Mouse (Mus musculus): ENCODE results near the gene Mybph. TPM values are rescaled to one million over a fixed set of nuclear protein-coding genes. Genes with fewer than 3 reads are reported as not detected.

Mybph gene
- polyA plus RNA-seq, 1 experiment from 2014 or later, result 0.12 TPM

DNA sequence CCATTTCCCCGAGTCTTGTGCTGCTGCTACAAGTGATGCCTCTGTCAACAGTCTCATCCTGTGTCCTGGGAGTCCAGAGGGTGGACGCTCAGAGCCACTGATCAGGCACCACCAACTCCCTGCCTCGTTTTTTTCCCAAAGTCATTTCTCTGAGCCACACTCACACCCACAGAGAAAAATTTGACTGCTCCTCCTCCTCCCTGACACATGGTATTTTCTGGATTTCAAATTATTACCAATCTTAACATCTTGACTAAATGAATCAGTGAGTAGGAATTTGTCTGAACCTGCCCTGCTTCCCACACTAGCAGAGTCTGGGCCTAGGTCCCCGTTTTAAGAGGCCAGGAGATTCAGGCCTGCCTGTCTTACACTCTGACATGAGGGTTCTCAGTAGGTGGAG lies 1.2 kb upstream of the Mybph start:
- H3K4me2 ChIP-seq, result no peak overlapping the region
- no peaks in the 10 kb centered on the region for H3K27me3 ChIP-seq
- no peak overlapping the region for H3K4me3 ChIP-seq
- no peaks in the 10 kb centered on the region for H3K9me3 ChIP-seq
- no peak overlapping the region for H3K27ac ChIP-seq (replicated peaks)
- WGBS, result 66% methylated on average over 4 of the region's 4 CpGs
- H3K9ac ChIP-seq, result no peak overlapping the region
- no peaks in the 10 kb centered on the region for H3K36me3 ChIP-seq
- no peak for ATAC-seq (ENCODE audit: low FRiP score, low read depth)
- peaks cover 31% of the 10 kb centered on the region for H3K4me1 ChIP-seq (replicated peaks)

DNA sequence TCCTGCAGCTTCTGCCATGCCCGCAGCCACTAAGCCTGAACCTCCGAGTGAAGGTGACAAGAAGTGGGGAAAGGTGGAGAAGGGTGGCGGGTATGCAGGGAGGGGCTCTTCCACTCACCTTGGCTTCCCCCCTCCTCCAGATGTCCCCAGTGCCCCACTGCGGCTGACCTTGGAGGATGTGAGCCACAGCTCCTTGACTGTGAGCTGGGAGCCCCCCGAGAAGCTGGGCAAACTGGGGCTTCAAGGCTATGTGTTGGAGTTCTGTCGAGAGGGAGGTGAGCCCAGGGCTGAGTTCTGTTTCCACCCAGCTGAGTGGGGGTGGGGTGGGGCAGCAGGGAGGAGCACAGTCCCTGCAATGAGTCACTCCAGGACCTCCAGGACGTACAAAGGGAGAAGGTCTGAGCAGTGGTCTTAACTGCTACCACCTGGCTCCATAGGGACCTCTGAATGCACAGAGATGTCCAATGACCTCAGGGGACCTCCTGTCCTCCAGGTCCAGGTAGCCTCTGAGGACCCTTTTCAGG lies 488 bp downstream of the Mybph start:
- Histone ChIP-seq H3K27me3 (no peaks in the 10 kb centered on the region), H3K4me1 (replicated peaks) (peaks cover 21% of the 10 kb centered on the region), H3K36me3 (no peaks in the 10 kb centered on the region), H3K9me3 (no peaks in the 10 kb centered on the region), H3K4me2 (no peak overlapping the region), H3K4me3 (no peak overlapping the region), H3K9ac (no peak overlapping the region), H3K27ac (replicated peaks) (no peak overlapping the region)
- 74% methylated on average over 7 of the region's 7 CpGs for WGBS
- no peak for ATAC-seq (ENCODE audit: low FRiP score, low read depth)

DNA sequence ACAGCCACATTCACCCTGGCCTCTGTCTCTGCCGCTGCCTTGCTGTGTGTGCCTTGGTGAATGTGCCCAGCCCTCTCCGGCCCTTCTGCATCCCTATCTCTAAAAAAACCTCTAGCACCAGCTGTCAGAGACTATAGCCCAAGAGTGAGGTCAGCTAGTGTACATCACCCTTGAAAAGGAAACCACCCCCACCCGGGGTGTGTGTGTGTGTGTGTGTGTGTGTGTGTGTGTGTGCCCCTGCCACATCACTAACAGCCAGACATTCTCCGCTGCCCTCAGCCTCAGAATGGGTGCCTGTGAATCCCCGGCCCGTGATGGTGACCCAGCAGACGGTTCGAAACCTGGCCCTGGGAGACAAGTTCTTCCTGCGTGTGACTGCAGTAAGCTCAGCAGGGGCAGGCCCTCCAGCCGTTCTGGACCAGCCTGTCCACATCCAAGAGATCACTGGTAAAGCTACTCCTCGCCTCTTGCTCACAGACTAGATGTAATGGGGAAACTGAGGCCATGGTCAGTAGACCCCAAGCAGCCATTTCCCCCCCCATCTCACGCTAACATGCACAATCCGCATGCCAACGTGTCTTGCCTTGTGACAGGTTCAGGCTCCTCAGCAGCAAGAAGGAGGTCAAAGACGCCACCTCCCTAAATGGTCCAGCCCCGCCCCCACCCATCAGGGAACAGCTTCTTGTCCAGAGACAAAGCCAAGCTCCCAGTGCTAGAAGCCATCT lies 1.2 kb downstream of the Mybph start:
- H3K36me3 ChIP-seq, result no peaks in the 10 kb centered on the region
- no peaks in the 10 kb centered on the region for H3K27me3 ChIP-seq
- no peak overlapping the region for H3K9ac ChIP-seq
- no peak for ATAC-seq (ENCODE audit: low FRiP score, low read depth)
- peaks cover 14% of the 10 kb centered on the region for H3K4me1 ChIP-seq (replicated peaks)
- H3K27ac ChIP-seq (replicated peaks), result no peak overlapping the region
- no peak overlapping the region for H3K4me3 ChIP-seq
- 71% methylated on average over 16 of the region's 16 CpGs for WGBS
- H3K4me2 ChIP-seq, result no peak overlapping the region
- H3K9me3 ChIP-seq, result no peaks in the 10 kb centered on the region

DNA sequence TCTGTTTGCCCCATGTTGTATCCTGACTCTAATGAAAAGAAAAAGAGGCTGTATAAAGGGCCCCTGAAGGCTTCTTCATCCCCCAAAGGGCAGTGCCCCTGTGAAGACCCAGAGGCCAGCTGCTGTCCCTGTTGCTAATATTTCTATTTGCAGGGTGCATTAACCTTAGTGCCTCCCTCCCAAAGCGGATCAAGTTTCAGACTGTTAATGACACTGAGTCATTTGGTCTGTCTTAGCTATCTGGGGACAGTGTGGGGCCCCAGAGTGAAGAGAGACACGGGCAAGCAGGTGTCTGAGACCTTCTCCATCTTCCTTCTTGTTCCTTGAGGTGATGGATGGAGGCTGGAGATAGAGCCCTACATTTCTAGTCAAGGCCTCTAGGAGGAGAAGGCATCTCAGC lies 1.9 kb downstream of the Mybph start:
- peaks cover 8% of the 10 kb centered on the region for H3K4me1 ChIP-seq (replicated peaks)
- H3K9me3 ChIP-seq, result no peaks in the 10 kb centered on the region
- H3K4me2 ChIP-seq, result no peak overlapping the region
- ATAC-seq (ENCODE audit: low FRiP score, low read depth), result no peak
- H3K27me3 ChIP-seq, result no peaks in the 10 kb centered on the region
- 61% methylated on average over 2 of the region's 2 CpGs for WGBS
- H3K36me3 ChIP-seq, result no peaks in the 10 kb centered on the region
- H3K9ac ChIP-seq, result no peak overlapping the region
- H3K27ac ChIP-seq (replicated peaks), result no peak overlapping the region
- no peak overlapping the region for H3K4me3 ChIP-seq

DNA sequence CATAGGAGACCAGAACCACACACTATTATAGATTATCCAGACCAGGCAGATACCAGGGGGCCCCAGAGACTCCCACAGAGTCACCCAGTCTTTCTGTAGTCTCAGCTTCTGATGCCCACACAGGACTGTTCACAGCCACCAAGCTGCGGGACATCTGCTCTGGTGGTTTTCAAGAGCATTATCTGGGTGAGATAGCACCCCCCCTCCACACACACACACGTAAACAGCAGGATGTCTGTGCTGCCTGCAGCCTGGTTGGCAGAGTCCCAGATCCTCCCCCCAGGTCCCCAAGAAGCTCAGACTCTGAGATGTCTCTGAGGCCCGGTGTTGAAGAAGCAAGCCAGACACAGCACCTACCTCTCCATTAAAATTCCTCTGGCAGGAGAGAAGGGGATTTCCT lies 2.3 kb downstream of the Mybph start:
- no peak overlapping the region for H3K9ac ChIP-seq
- H3K4me1 ChIP-seq (replicated peaks), result peaks cover 8% of the 10 kb centered on the region
- H3K4me2 ChIP-seq, result no peak overlapping the region
- no peaks in the 10 kb centered on the region for H3K27me3 ChIP-seq
- H3K4me3 ChIP-seq, result no peak overlapping the region
- H3K9me3 ChIP-seq, result no peaks in the 10 kb centered on the region
- ATAC-seq (ENCODE audit: low FRiP score, low read depth), result no peak
- H3K27ac ChIP-seq (replicated peaks), result no peak overlapping the region
- no peaks in the 10 kb centered on the region for H3K36me3 ChIP-seq
- 45% methylated on average over 3 of the region's 3 CpGs for WGBS

DNA sequence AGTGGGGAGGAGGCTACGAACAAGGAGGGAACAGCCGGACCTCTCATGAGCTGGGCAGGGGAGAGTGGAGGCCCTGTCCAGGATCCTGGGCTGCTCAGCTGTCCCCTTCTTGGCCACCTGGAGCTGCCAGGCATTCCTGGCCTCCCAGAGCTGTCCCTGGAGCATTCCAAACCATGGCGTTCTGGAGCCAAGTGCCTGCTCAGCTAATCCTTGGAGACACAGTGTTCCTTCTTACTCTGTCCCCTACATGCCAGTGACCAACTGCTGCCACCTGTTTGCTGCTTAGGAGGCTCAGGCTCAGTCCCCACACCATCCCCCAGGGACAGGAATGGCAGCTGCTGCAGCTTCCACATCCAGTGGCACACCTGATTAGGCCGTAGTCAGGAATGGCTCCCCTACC lies 2.7 kb downstream of the Mybph start:
- H3K4me2 ChIP-seq, result no peak overlapping the region
- WGBS, result 42% methylated on average over 4 of the region's 4 CpGs
- H3K4me1 ChIP-seq (replicated peaks), result peaks cover 8% of the 10 kb centered on the region

DNA sequence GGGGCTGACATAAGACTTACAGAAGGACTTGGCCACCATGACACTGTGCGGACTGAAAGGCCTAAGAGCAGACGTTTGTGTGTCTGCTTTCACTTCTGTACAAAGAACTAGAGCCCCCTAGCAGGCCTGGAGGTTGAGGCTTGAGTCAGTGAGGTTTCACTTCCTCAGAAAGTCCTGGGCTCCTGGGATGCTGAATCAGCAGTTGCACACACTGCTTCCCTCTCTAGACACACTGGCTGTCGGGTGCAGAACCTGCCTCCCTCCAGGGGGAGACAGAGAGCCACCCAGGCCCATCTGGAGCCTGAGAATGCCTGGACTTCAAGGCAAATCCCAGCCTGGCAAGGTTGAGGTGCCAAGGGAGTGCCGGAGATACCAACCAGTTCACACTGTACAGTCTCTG lies 3.1 kb downstream of the Mybph start:
- Histone ChIP-seq H3K4me2 (no peak overlapping the region), H3K36me3 (no peaks in the 10 kb centered on the region), H3K27ac (replicated peaks) (no peak overlapping the region), H3K4me3 (no peak overlapping the region), H3K9ac (no peak overlapping the region), H3K9me3 (no peaks in the 10 kb centered on the region), H3K4me1 (replicated peaks) (peaks cover 8% of the 10 kb centered on the region), H3K27me3 (no peaks in the 10 kb centered on the region)
- ATAC-seq (ENCODE audit: low FRiP score, low read depth), result no peak
- WGBS, result 66% methylated on average over 4 of the region's 4 CpGs

More for the DNA sequence above, 2.7 kb downstream of the Mybph start:
- Histone ChIP-seq H3K9ac (no peak overlapping the region), H3K27ac (replicated peaks) (no peak overlapping the region), H3K36me3 (no peaks in the 10 kb centered on the region), H3K4me3 (no peak overlapping the region), H3K9me3 (no peaks in the 10 kb centered on the region), H3K27me3 (no peaks in the 10 kb centered on the region)
- no peak for ATAC-seq (ENCODE audit: low FRiP score, low read depth)

DNA sequence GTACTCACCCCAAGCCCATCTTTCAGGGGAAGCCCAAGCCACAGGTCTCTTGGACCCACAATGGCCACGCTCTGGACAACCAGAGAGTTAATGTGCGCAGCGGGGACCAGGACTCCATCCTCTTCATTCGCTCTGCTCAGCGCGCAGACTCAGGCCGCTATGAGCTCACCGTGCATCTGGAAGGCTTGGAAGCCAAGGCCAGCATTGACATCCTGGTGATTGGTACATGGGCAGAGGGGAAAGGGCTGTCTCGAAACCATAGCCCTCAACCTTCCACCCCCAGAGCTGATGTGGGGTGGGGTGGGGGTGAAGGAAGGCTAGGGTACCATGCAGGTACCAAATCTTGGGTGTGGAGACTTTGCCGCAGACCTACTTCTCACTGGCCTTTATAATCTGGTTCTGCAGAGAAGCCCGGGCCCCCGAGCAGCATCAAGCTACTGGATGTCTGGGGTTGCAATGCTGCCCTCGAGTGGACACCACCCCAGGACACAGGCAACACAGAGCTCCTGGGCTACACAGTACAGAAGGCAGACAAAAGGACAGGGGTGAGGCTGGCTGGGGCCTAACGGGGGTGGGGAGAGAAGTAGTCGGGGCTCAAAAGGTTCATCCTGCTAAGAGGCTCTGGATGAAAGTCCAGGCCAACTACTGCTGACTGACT lies 4.2 kb downstream of the Mybph start:
- H3K27ac ChIP-seq (replicated peaks), result no peak overlapping the region
- H3K4me1 ChIP-seq (replicated peaks), result peaks cover 8% of the 10 kb centered on the region
- no peaks in the 10 kb centered on the region for H3K27me3 ChIP-seq
- no peaks in the 10 kb centered on the region for H3K36me3 ChIP-seq
- WGBS, result 82% methylated on average over 15 of the region's 15 CpGs
- ATAC-seq (ENCODE audit: low FRiP score, low read depth), result no peak
- no peak overlapping the region for H3K4me3 ChIP-seq
- no peak overlapping the region for H3K9ac ChIP-seq
- H3K9me3 ChIP-seq, result no peaks in the 10 kb centered on the region
- no peak overlapping the region for H3K4me2 ChIP-seq

DNA sequence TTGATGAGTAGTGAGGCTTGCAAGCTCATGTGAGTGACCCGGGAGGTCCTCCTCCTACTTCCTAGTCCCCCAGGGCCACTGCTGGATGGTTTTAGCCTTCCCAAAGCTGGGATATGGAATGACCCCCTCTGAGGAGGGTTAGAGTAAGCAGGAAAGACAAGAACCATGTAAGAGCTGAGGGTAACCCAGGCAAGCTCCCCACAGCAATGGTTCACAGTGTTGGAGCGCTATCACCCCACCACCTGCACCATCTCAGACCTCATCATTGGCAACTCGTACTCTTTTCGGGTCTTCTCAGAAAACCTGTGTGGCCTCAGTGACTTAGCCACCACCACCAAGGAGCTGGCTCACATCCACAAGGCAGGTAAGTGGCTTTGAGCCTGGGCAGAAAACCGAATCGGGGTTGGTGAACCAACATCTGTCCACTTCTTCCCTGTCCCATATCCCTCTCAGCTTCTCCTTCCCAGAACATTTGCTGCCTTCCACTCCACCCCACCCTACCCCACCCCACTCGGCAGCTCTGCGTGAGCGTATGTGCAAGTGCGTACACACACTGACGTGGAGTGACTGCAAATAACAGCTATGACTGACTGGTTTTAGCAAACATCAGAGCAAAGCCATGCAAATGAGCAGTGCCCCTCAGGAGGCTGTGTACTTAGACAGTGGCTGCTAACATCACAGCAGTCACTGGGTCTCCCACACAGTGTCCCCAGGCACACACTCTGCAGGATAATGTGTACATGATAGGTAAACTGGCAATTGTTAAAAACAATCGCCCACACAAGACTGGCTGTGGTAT lies 5.1 kb downstream of the Mybph start:
- Histone ChIP-seq H3K4me2 (no peak overlapping the region), H3K9me3 (no peaks in the 10 kb centered on the region), H3K4me1 (replicated peaks) (peaks cover 8% of the 10 kb centered on the region), H3K27me3 (no peaks in the 10 kb centered on the region), H3K4me3 (no peak overlapping the region), H3K9ac (no peak overlapping the region), H3K36me3 (0 out of 2 replicates have a peak, but pooled peaks cover 3% of the 10 kb centered on the region), H3K27ac (replicated peaks) (no peak overlapping the region)
- ATAC-seq (ENCODE audit: low FRiP score, low read depth), result no peak
- WGBS, result 74% methylated on average over 12 of the region's 12 CpGs

DNA sequence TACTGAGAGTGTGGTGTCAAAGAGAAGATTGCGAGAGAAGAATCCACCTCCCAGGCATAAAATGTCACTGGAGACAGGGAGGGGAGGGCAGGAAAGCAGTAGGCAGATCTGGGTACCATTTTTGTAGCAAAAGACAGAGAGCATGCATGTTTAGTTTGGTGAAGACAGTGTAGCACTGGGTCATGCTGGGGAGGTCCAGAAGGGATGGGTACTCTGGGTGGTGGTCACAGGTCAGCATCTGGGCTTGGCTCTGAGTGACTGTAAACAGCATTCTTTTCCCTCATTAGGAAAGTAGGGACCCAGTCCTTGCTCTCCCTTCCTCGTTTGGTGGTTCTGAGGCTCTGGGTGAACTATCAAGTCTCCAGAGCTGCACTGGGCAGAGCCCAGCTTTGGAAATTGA lies 7.2 kb downstream of the Mybph start:
- Histone ChIP-seq H3K9ac (no peak overlapping the region), H3K27me3 (no peaks in the 10 kb centered on the region), H3K4me1 (replicated peaks) (peaks cover 13% of the 10 kb centered on the region), H3K27ac (replicated peaks) (no peak overlapping the region), H3K9me3 (no peaks in the 10 kb centered on the region), H3K4me3 (no peak overlapping the region), H3K36me3 (0 out of 2 replicates have a peak, but pooled peaks cover 3% of the 10 kb centered on the region), H3K4me2 (no peak overlapping the region)
- no peak for ATAC-seq (ENCODE audit: low FRiP score, low read depth)
- 67% methylated on average over 2 of the region's 2 CpGs for WGBS

DNA sequence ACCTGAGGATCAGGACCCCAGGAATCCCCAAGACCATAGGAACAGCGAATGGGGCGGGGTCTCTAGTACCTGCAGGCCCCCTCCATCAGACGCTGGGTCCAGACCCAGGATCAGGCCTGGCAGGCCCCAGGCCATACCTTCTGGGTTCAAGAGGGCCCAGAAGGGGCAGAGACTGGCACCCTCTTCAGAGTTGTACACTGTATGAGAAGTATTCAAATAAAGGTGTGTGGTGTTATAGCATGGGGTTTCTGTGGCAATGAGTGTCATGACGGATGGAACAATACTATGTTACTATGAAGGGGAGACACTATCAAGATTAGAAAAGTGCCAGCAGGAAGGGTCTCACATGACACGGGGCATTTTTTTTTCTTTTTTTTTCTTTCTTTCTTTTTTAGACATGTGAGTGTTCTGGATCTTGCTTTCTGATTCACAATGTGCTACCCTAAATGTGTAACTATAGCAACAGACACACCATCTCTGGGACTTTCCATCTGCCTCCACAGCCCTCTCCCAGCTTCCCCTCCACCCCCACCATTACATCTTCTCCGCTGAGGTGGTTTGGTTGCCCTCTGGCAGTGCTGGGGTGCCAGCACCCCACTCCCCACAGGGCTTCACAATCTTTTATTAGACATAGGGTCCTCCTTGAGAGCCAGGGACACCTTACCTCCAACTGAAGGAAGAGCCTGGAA lies 7.9 kb downstream of the Mybph start:
- H3K27me3 ChIP-seq, result no peaks in the 10 kb centered on the region
- H3K27ac ChIP-seq (replicated peaks), result no peak overlapping the region
- H3K4me2 ChIP-seq, result no peak overlapping the region
- 0 out of 2 replicates have a peak, but pooled peaks cover 3% of the 10 kb centered on the region for H3K36me3 ChIP-seq
- WGBS, result 86% methylated on average over 6 of the region's 6 CpGs
- H3K9ac ChIP-seq, result no peak overlapping the region
- no peaks in the 10 kb centered on the region for H3K9me3 ChIP-seq
- ATAC-seq (ENCODE audit: low FRiP score, low read depth), result no peak
- peaks cover 13% of the 10 kb centered on the region for H3K4me1 ChIP-seq (replicated peaks)
- no peak overlapping the region for H3K4me3 ChIP-seq

Data from hindbrain, embryonic 15.5 days (tissue).